Mouse (Mus musculus) liver, embryonic 14 days (tissue): ENCODE measurements around the gene Tmem247. TPM values are rescaled to one million over a fixed set of nuclear protein-coding genes. Genes with fewer than 3 reads are reported as not detected.

Source experiments
- polyA plus RNA-seq: library from polyadenylated mRNA; depleted of rRNA; stranded (reverse); fragments of >200 nt; gene quantifications from 2 replicates; pipeline ENCODE4 v1.2.3, GENCODE M21; 2012; rRNA removed

Tmem247 gene
- polyA plus RNA-seq: not detected in 2 replicates

GRCm38 (mm10) chr17:86917048-86917447 lies at the start of gene Tmem247:
Gene Tmem247, plus strand, starts transcription at chr17:86917348.

GRCm38 (mm10) chr17:86947840-86948796 lies 31.0 kb downstream of the Tmem247 start, which contains the start of gene Atp6v1e2:
Gene Atp6v1e2, minus strand, starts transcription at chr17:86947897.

GRCm38 (mm10) chr17:86962894-86963585 lies 45.9 kb downstream of the Tmem247 start, which contains the start of gene Rhoq:
Gene Rhoq, plus strand, starts transcription at chr17:86963082.

Other genes with a start within 250 kb of the Tmem247 start
- 2.5 and 3.1 TPM in 2 replicates for gene Epas1, start 163.6 kb upstream of the Tmem247 start, polyA plus RNA-seq
- not detected in 2 replicates for gene Atp6v1e2, start 30.5 kb downstream of the Tmem247 start, polyA plus RNA-seq
- gene Rhoq, start 45.7 kb downstream of the Tmem247 start, polyA plus RNA-seq: 1.8 and 2.2 TPM in 2 replicates
- 8.4 and 9.5 TPM in 2 replicates for gene Pigf, start 108.1 kb downstream of the Tmem247 start, polyA plus RNA-seq
- 23.4 and 25.4 TPM in 2 replicates for gene Cript, start 108.2 kb downstream of the Tmem247 start, polyA plus RNA-seq
- gene Socs5, start 190.3 kb downstream of the Tmem247 start, polyA plus RNA-seq: 1.8 and 1.9 TPM in 2 replicates